Mouse (Mus musculus) bone marrow, adult 2 months (tissue): Measurements from ENCODE around the gene Gm29094.
"Not testable (repeated sequence)": the region's sequence is repeated elsewhere in the genome, so short reads cannot be mapped to it uniquely, and the experiment has no call there.

Experiments used
- CTCF ChIP-seq: fragments of 200-500 bp; IDR thresholded peaks from 2 replicates; pipeline ENCODE4 v1.5.1; 2011; ENCODE audit warnings: low read length, control low read depth; ENCODE audit not compliant: control insufficient read depth, insufficient read depth
- POLR2A ChIP-seq: fragments of 200-500 bp; IDR thresholded peaks from 2 replicates; pipeline ENCODE4 v1.6.1; 2011; ENCODE audit warnings: low read depth, mild to moderate bottlenecking, control low read depth, low read length, borderline replicate concordance; ENCODE audit not compliant: control insufficient read depth

DNA sequence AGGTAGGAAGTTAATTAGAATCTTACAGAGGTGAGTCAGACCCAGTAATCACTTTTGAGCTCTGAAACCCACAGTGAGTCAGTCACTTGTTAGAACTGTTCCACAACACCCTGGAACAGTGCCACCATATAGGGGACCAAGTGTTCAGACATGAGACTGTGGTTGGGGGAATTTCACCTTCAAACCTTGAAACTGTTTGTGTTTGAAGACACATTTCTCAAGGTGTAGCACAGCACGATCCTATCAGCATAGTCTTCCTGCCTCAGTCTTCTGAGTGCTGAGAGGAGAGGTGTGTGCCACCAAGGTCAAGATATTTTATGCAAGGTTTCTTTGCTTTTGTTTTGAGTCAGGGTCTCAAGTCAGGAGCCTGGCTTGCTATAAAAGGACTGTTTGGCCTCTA, 9.8 kb downstream of the Gm29094 start:
- TF ChIP-seq POLR2A, CTCF: not testable (repeated sequence)
